Mouse (Mus musculus): ENCODE data around the gene 4933425L06Rik. TPM values are rescaled to one million over a fixed set of nuclear protein-coding genes. Genes with fewer than 3 reads are reported as not detected.

The 4933425L06Rik gene
- total RNA-seq (2021): not detected
- long read RNA-seq, experiment 1: 0 reads
- long read RNA-seq, experiment 2: 0 reads

DNA sequence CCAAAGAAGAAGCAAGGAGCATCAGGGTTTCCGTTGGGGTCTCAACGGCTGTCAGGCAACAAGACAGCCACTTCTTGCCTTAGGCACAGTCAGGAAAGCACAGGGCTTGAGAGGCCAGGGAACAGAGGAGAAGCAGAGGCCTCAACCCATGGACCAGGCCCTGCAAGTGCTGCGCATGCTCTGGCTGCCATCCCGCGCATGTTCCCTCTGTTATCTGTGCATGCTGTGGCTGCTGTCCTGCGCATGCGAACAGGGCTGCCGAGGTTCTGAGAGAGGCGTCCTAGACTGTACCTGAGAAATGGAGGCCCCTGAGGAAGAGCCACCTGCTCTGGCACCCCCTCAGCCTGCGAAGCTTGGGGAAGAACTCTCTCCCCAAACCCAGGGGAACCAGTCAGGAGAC is at the start of gene 4933425L06Rik:
TSS of gene 4933425L06Rik (plus strand) at position 261 of the 400 bp plus-strand sequence.
- DNase-seq (ENCODE audit: low spot score in 2 of 2): no peak

DNA sequence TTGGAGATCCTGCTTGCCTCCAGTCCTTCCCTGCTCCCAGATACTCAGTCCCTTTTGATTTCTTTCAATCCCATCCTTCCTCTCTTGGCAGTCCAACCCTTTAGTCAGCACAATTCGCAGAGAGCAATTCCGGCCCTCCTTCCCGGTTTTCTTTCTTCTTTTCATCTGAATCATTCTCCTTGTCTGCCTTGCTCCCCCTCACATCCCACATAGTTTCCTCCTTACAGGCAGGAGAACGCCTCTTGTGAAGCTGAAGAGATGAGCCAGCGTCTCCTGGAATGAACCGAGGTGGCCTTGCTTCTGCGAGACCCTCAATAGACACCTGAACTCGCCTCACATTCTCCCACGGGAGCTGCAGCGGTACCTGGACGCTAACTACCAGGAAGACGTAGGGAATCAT is 44.1 kb upstream of the 4933425L06Rik start:
- no peak for DNase-seq (ENCODE audit: low spot score in 2 of 2)

DNA sequence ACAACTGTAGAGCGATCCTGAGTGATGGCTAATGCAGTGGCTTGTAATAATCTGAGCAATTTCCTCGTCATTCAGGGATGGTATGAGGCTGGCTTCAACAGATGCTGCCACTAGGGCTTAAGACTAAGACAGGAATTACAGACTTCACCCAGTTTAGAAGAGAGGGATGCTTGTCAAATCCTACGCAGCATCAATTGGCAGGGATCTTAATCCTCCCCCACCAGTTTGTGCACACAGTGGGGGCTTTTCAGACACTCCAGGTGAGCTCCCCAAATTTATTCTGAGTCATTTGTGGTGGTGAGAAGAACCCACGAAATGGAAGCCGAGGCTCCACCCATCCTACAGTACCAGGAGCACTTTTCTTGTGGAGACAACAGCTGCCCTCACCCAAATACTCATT is 43.6 kb upstream of the 4933425L06Rik start:
- DNase-seq (ENCODE audit: low spot score in 2 of 2): no peak

DNA sequence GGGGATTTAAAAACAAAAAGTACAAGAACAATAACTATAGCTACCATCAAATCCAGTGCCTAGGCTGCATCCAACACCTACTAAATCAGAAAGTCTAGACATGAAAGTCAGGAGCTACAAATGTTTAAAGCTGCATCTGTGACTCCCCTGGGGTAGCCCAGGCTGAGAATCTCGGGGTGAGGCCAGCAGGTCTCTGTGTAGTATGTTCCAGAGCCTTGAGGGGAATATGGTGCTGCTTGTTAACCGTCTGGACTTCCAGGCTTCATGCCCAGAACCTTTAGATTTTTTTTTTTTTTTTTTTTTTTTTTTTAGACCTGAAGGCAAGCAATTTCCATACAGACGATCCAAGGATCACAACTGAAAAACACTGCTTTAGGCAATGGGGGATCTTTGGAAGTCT is 38.0 kb upstream of the 4933425L06Rik start:
- DNase-seq (ENCODE audit: low spot score in 2 of 2): no peak

DNA sequence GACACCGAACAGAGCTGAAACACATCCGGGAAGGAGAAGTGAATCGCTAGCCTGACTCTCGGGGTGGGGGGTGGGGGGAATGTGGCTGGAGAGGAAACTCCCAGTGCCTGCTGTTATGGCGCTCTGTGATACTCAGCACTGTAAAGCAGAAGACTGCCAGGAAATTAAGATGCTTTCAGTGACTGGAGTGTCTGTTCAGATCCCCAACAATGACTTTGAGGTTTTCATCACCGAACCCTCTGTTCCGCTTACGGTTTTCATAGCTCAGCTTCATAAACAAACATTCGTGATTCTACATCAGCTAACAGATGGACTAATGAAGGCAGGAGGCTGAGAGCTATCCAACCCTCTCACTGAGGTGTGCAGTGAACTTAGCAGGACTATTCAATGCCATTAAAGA is 34.5 kb upstream of the 4933425L06Rik start:
- no peak for DNase-seq (ENCODE audit: low spot score in 2 of 2)

DNA sequence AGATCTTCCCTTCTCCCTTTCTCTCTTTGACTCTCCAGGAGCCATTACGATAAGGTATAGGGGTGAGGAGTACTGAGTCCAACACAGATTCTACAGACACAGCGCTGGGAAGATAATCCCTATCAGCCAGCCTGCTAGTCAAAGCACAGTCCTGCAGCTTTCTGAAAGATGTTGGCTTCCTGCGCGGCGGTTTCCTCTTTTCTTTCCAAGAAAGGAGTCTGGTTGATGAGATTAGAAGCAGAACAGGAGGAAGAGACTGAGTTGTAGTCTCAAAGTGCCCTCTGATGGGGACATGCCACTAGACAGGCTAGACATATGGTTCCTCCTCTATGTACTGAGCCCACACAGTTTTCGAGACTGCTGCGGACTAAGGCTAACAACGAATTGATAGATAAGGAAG is 33.3 kb upstream of the 4933425L06Rik start:
- DNase-seq (ENCODE audit: low spot score in 2 of 2): no peak

DNA sequence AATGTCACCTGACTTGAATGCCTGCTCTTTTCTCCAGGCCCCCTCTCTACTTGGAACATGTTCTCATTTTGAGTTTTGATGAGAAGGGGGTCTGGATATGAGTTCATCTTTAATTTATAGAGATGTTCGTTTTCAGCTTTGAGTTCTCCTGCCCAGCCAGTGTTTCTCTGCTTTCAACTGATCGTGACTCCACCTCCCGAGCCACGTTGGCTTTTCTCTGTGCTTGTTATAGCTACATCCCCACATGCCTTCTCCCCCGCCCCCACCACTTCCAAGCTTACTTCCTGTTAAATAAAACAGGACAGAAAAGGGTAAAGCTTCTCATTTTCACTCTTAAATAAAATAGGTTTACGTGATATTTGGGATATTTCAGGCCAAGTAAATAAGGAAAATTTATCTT is 30.5 kb upstream of the 4933425L06Rik start:
- DNase-seq (ENCODE audit: low spot score in 2 of 2): no peak

DNA sequence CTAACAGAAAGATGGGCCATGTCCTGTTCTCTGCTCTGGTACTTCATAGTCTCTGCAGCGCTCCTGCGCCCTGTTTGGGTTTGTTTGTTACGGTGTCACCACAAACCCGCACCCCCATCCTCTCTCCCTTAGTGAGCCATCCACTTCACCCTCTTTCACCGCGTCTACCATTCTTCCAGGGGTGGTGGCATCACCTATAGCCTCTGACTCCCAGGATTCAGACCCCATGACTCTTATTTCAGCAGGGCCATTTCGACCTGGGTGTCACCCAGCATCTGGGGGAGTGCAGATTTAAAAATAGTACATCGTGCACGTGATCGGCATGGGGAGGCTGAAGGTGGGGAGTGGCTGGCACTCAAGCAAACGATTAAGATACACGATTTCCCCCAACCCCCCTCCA is 28.3 kb upstream of the 4933425L06Rik start:
- DNase-seq (ENCODE audit: low spot score in 2 of 2): peak in 1 of 2 experiments; percentile 10

DNA sequence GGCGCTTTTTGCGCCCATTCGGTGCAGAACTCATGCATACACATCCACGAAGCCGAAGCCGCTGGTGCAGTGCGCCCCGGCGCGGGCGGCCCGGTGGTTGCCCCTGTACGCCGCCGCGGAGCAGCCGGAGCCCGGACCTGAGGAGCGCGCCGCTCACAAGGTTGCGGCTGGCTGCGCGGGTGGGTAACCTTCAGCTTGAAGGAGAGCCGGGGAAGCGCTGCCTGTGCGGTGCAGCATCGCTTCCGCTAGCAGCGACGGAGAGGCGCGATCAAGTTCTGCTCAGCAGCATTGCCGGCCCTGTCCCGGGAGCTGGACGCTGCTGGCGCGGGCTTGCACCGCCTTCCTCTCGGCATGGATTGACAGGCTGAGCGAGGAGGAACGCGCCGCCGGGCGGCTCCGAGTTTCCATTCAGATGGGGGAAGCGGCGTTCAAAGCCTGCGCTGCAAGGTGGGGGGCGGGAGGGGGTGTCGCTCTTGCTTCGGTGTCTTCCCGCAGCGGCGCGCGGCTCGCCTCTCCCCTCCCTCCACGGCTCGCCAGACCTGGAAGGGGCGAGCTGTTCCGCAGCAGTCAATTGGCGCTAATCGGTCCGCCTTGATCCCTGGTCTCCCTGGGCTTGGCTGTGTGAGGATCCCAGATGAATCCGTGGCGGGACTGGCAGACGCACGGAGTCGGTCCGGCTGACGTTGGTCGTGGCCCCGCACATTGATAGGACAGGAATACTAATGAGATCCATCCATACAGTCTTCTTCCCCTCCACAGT is 27.6 kb upstream of the 4933425L06Rik start, which contains the start of gene Rgs7bp:
TSS of gene Rgs7bp (minus strand) at position 750 of the 760 bp plus-strand sequence.
- peak; percentile 35 to 73 for DNase-seq (ENCODE audit: low spot score in 2 of 2)

DNA sequence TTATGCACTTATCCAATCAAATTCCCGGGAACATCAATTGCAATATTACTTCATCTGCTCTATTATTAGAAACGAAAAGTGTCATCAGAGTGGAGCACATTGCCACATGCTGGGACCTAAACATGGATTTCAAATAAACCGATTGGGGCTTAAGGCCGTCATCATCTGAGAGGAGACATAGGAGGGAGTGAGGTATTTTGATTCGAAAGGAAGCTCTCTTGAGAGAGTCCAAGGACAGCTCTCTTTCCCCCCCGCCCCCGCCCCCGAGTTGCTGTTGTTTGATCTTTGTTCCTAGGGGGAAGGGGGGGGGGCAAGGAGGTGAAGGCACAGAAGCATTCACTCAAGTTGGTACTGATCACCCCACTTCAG is 27.0 kb upstream of the 4933425L06Rik start:
- DNase-seq (ENCODE audit: low spot score in 2 of 2): no peak

DNA sequence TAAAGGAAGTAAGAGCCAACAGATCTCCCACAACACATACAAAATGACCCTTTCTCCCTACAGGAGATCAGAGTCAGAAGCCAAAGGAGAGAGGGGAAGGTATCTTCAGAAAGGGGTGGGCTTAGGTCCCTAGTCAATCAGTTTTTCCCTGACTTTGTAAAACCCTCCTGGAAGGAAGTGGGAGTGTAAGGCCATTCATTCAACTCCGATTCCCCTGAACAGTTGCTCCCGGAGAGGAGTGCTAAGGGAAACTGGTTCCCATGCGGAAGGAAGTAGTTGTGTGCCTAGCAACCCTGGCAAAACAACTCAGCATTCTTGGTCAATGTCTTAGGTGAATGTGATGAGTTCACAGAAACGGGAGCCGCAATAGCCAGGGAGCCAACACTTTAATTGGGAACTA is 26.5 kb upstream of the 4933425L06Rik start:
- DNase-seq (ENCODE audit: low spot score in 2 of 2): peak in 1 of 2 experiments; percentile 9

DNA sequence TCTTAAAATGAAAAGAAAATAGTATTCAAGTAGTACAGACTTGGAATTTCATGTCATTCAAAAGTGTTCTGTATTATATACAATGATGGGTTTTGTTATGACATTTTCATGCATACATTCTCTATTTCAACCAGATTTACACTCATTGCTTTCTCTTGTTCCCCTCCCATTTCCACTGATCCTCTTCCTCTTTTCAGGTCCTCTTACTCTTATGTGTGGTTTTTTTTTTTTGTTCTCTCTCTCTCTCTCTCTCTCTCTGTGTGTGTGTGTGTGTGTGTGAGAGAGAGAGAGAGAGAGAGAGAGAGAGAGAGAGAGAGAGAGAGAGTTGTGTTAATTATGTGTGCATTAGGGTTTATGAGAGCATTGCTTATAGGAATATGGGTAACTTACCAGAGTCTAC is 15.8 kb upstream of the 4933425L06Rik start:
- DNase-seq (ENCODE audit: low spot score in 2 of 2): no peak

DNA sequence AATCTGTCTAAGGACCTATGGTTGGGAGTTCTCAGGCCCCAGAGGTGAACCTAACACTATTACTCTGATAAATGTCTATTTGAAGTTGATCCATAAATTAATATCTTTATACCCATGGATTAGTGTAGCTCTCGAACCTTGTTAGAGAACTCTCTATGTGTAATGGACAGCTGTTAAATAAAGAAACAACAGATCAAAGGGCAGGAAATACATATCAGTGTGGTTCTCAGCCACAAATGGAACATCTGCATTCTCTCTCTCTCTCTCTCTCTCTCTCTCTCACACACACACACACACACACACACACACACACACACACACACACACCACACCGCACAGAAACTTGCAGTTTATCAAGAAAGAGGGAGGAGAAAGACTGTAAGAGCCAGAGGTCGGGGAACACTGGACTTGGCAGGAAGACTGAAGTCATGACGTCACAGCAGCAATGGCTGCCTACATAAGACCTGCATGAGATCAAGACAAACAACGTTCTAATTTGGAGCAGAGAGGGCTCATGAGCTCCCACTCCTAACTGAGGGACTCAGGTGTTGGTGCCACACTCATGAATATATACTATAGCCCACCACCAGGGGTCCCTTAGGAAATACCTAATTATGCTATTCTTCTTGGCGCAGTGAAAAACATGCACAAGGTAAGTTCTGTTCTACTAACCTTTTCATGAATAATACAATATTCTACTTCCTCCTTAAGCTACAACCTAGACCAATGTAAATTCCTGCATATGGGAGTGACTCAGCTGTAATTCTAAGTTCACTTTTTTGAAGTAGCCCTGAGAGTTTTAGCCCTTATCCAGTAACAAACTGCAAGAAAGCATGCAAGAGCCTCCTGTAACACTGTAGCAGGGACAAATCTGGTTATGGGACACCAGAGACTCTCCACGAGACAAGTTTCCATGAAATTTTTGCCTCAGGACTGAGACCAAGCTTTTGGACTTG is 14.8 kb upstream of the 4933425L06Rik start:
- DNase-seq (ENCODE audit: low spot score in 2 of 2): no peak

DNA sequence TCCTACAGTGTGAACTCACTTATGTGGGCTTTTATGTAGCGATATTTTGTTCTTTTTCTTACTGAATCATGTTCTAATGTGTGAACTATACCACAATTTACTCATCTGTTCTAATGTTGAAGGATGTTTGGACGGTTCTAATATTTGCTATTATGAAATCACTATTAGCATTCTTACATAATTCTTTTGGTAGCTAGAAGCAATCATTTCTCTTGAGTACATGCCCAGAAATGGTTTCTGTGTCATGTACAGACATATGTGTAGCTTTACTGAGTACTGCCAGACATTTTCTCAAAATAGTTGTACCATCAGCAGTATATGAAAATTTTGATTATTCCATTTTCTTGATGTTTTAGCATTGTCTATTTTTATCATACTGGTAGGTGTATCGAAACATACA is 7.4 kb downstream of the 4933425L06Rik start:
- DNase-seq (ENCODE audit: low spot score in 2 of 2): no peak

DNA sequence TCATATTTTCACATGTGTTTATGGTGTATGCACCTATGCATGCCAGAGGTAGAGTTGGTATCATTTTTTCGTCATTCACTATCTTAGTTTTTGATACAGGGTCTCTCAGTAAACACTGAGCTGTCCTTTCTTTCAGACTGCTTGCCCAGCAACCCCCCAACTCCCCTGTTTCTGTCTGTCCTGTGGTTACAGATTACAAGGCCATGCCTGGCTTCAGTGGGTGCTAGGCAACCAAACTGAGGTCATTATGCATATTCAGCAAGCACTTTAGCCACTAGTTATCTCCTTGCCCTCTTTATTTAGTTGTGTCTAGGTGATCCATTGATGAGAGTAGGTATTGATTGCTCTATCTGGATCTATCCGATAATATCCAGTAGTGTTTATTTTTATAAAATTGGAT is 14.4 kb downstream of the 4933425L06Rik start:
- DNase-seq (ENCODE audit: low spot score in 2 of 2): no peak

DNA sequence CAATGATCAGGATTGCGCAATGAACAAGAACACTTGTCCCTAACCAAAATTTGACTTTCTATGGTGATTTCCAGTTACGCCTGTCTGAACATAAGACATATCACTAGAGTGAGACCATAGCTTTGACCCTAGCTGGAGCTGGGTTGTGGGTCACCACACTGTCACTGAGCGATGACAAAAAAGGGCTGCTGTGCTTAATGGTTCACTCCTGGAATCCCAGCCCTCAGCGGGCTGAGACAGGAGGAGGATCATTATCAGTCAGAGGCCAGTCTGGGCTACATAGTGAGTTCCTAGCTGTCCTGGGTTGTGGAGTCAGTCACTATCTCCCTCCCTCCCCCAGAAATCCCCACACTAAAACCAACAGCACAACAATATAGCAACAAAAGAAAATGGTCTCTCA is 18.8 kb downstream of the 4933425L06Rik start:
- no peak for DNase-seq (ENCODE audit: low spot score in 2 of 2)

DNA sequence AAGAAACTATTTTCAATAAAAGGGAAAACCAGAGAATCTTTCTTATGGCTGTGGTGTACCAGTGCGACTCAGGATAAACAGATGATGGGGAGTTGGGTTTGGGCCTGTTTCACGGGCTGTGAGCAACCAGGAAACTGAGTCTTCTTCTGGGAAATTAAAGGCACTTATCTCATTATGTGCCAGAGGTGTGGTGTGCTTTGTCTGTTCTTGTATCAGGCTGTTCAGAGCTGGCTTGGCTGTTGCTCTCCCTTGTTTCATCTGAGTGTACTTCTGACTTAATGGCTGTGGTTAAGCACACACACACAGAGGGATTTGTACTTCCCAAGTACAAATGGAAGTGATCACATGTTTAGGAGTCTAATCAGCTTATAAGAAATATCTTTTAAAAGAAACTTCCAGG is 22.5 kb downstream of the 4933425L06Rik start:
- DNase-seq (ENCODE audit: low spot score in 2 of 2): no peak

DNA sequence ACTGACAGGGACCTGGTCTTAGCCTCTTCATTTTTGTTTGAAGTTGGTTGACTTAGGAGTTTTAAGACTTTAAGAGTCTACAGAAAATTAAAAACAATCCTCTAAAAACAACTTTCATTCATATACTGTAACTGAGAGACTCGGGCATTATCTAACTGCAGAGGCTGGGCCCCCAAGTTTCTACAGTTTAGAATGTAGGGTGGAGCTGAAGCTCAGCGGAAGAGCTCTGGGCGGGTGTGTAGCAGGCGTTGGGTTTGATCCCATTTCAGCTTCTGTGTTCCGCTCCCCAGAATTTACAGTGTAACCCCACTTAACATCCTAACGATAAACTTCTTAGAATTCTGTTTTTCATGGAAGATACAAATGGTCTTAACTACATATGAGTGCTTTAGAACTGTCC is 29.7 kb downstream of the 4933425L06Rik start:
- DNase-seq (ENCODE audit: low spot score in 2 of 2): no peak

DNA sequence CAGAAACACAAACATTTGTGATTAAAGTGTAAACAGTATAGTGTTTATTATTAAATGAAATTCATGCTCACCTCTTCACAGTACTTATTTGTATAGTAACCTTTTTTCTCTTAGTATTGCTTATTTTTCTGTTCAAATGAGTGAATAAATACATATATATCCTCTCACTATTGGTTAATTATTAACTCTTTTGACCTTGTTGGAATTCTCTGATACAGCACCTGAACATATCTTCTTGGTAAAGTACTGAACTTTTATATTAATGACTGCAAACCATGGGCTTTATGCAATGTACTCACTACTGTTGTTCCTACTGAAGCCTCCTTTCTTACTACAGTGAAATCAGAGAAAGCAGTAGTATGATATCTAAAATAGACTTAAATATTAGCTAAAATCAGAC is 39.7 kb downstream of the 4933425L06Rik start:
- no peak for DNase-seq (ENCODE audit: low spot score in 2 of 2)

DNA sequence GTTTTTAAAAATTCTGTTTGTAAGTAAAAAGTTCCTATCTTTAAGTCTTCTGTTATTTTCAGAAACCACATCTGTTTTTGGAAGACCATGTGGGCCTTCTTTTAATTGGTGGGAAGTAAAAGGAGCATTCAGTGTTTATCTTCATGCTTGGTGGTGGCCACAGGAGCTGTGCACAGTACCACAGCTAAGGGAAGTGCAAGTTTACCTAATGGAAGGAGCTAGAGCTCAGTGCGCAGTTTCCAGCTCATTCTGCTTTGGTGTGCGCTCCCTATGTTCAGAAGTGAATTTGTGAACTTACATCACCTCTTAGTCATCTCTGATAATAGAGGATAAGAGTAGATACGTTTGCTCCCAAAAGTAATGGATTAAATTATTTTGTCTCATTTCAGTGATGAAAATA is 40.2 kb downstream of the 4933425L06Rik start:
- DNase-seq (ENCODE audit: low spot score in 2 of 2): no peak

DNA sequence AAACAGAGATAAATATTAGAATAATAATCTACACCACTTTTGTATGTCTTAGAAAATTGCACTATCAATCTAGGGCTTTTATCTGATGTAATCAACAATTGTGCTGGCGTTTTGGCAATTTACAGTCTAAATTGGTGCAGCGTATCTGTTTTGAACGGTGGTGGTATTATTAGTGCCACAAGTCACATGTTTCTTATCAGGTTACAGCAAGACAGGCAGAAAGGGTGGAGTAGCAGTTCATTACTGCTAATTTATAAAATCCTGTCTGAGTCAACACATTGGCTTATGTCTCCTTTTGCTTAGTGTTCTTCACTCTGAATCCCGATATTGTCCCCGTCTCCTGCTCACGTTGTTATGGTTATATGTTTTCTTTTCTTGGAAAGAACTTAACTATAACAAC is 48.2 kb downstream of the 4933425L06Rik start:
- DNase-seq (ENCODE audit: low spot score in 2 of 2): no peak

DNA sequence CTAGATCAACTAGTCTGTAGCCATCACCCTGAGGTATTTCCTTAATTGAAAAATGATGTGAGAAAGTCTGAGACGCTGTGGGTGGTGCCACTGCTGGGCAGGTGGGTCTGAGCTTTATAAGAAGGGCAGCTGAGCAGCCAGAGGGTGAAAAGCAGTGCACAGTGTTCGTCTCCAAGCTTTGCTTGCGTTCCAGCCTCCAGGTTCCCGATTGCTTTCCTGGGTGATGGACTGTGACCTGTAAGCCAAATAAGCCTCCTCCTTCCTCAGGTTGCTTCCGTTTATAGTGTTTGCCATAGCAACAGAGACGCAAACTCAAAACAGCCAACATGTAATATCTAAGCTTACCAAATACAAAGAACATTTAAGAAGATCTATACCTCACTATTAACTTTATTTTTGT is 50.4 kb downstream of the 4933425L06Rik start:
- DNase-seq (ENCODE audit: low spot score in 2 of 2): no peak
